Mouse (Mus musculus) kidney, postnatal 4 days (tissue): ENCODE results near the gene Phc3.

ENCODE experiments used
- DNase-seq, 2 experiments: peaks; one replicate each; pipeline ENCODE4 v3.0.0; 2021; ENCODE audit warnings: mixed read lengths in 2 of 2

Gene Phc3

GRCm38 (mm10) chr3:30969104-30969581 is at the start of gene Phc3:
Gene Phc3, minus strand, starts transcription at chr3:30969415.
- peak; percentile 95 to 96 for DNase-seq

GRCm38 (mm10) chr3:31017652-31018051 is 48.4 kb upstream of the Phc3 start:
- DNase-seq, result no peak

- DNase-seq, result no peak
Observed at GRCm38 (mm10) chr3:31016594-31017196, 47.5 kb upstream of the Phc3 start.

- DNase-seq, result no peak
Observed at GRCm38 (mm10) chr3:31015682-31016443, 46.6 kb upstream of the Phc3 start.

GRCm38 (mm10) chr3:31014374-31014773 is 45.2 kb upstream of the Phc3 start:
- DNase-seq, result no peak

GRCm38 (mm10) chr3:31004320-31005209 is 35.4 kb upstream of the Phc3 start:
- no peak for DNase-seq

- no peak for DNase-seq
Observed at GRCm38 (mm10) chr3:31001048-31001676, 31.9 kb upstream of the Phc3 start.

GRCm38 (mm10) chr3:31000018-31000407 is 30.8 kb upstream of the Phc3 start:
- DNase-seq, result peak; percentile 50 to 61

- peak; percentile 20 to 47 for DNase-seq
Observed at GRCm38 (mm10) chr3:30999401-31000017, 30.3 kb upstream of the Phc3 start.

GRCm38 (mm10) chr3:30996688-30997014 is 27.4 kb upstream of the Phc3 start:
- DNase-seq, result no peak

- no peak for DNase-seq
Observed at GRCm38 (mm10) chr3:30995899-30996687, 26.9 kb upstream of the Phc3 start.

- peak; percentile 95 to 97 for DNase-seq
Observed at GRCm38 (mm10) chr3:30995283-30995898, 26.2 kb upstream of the Phc3 start, which contains the start of gene Prkci. Gene Prkci, plus strand, starts transcription at chr3:30995747.

GRCm38 (mm10) chr3:30994859-30995258 is 25.6 kb upstream of the Phc3 start:
- no peak for DNase-seq

- DNase-seq, result peak in 1 of 2 experiments; percentile 17
Observed at GRCm38 (mm10) chr3:30993066-30993573, 23.9 kb upstream of the Phc3 start.

- DNase-seq, result no peak
Observed at GRCm38 (mm10) chr3:30992161-30992560, 22.9 kb upstream of the Phc3 start.

- DNase-seq, result no peak
Observed at GRCm38 (mm10) chr3:30987396-30988318, 18.4 kb upstream of the Phc3 start.

GRCm38 (mm10) chr3:30982924-30983536 is 13.8 kb upstream of the Phc3 start:
- no peak for DNase-seq

- no peak for DNase-seq
Observed at GRCm38 (mm10) chr3:30981616-30982380, 12.6 kb upstream of the Phc3 start.
